Mouse (Mus musculus) T-helper 17 cell (primary cell): Measurements from ENCODE around the gene Akap13.

Experiments
- in situ Hi-C, 2 experiments: fragments of 300-600 bp; cut with MboI, MseI; formaldehyde crosslinking; loops; 1 replicate in 1 of 2; 2 replicates in 1 of 2; pipeline ENCODE4 v1.15.1; 2025; ENCODE audit warnings: high pct_unique_total_duplicates in 2 of 2

The Akap13 gene

GRCm38 (mm10) chr7:75455223-75456151 is at the start of gene Akap13:
Akap13 (plus strand) TSS chr7:75455534.
- in situ Hi-C loops = no loop called here

GRCm38 (mm10) chr7:75410641-75411040 is 44.7 kb upstream of the Akap13 start:
- in situ Hi-C loops = loop anchor here in 1 of 2 experiments (10.0 kb wide), 1 partner anchor 854 kb away; no protein-coding TSS in a partner anchor

DNA sequence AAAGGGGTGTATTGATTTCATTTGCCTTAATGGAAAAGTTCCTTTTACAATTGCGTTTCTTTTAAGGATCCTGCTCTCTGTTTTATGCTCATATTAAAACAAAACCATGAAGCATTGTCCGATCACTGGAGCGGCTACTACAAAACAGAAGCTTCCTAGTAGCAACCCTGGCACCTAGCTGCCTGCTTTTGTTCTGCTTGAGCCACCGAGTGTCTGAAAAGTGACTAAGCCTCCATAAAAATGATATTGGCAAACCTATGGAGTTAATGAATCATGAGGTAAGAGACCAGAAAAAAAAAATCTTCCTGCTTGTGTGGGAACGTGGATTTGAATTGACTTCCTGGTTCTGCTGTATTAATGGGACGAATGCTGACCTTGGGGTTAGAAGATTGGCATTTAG is 44.1 kb upstream of the Akap13 start:
- in situ Hi-C loops = loop anchor here in 1 of 2 experiments (10.0 kb wide), 1 partner anchor 854 kb away; no protein-coding TSS in a partner anchor

DNA sequence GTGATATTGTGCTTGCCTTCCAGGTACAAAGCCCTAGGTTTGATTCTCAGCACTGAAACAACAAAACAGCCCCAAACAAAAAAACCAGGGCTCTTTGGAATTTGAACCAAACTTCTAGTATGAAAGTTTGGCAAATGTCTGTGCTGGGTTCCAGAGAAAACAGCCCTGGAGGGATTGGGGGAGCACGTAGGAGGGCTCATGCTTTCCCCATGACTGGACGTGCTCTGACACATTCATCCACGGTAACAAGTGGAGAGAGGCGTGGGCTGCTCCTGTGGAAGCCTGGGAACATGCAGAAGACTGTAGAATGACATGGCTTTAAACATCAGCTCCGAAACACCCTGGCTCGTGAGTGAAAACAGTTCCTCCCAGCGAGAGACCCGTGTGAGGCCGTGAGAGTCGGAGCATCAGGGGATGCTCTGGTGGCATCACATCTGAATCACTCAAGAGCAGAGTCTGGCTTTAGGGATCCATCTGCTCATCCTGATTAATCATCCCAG is 43.3 kb upstream of the Akap13 start:
- in situ Hi-C loops = loop anchor here in 1 of 2 experiments (10.0 kb wide), 1 partner anchor 853 kb away; no protein-coding TSS in a partner anchor

DNA sequence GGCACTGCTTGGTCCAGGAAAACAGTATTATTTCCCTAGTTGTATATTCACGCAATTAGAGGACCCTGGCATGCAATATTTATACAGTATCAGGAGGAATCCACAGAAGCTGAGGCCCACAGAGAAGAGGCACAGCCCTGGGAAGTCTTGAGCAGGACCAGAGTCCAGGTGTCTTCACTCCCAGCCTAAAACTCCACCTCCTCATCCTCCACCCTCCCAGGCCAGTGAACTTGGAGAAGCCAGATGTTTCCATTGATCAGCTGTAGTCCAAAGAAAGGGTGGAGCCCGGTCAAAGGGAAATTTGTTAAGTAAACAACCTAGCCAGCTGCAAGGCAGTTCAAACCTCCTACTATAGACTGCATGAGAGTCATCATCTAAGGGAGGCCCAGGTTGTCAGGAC is 42.8 kb upstream of the Akap13 start:
- in situ Hi-C loops = loop anchor here in 1 of 2 experiments (10.0 kb wide), 1 partner anchor 852 kb away; no protein-coding TSS in a partner anchor

DNA sequence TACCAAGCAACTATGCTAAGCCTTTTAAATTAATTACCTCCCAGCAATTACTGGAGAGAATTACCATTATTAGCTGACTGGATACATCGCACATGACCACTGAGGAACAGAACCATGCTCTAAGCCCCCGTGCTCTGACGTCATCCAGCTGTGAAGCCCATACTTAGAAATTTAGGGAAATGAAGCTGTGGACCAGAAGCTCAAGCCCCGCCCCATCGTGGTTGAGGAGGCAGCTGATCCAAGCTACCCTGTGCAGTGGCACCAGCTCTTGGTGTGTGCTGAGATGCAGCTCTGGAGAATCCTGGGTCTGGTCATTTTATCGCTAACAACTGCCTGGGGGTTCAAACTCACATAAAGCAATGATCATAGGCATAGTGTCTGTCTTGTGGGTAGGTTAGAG is 41.4 kb upstream of the Akap13 start:
- in situ Hi-C loops = loop anchor here in 1 of 2 experiments (10.0 kb wide), 1 partner anchor 851 kb away; no protein-coding TSS in a partner anchor

DNA sequence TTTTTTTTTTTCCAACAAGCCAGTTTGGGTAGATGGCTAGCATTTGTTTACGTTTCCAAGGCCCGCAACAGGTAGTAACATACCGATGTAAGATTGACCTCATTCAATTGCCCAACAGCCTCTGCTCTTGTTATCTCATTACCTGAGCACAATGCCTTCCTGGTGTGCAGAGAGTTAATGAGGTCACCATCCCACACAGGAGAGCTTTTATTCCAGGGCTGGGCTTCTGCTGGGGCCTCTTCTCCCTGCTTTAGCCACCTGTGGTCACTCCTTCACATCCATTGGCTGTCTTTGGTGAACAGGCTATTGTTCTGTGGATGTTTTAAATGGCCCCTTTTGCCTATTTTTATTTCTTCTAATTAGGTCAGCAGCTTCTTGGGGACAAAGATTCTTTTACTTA is 41.0 kb upstream of the Akap13 start:
- in situ Hi-C loops = loop anchor here in 1 of 2 experiments (10.0 kb wide), 1 partner anchor 850 kb away; no protein-coding TSS in a partner anchor

GRCm38 (mm10) chr7:75415166-75415881 is 40.0 kb upstream of the Akap13 start:
- in situ Hi-C loops = loop anchor here in 1 of 2 experiments (10.0 kb wide), 1 partner anchor 849 kb away; no protein-coding TSS in a partner anchor

- in situ Hi-C loops = loop anchor here in 1 of 2 experiments (10.0 kb wide), 1 partner anchor 849 kb away; no protein-coding TSS in a partner anchor
Measured at GRCm38 (mm10) chr7:75415882-75416585, 39.3 kb upstream of the Akap13 start.

- in situ Hi-C loops = no loop called here
Measured at GRCm38 (mm10) chr7:75420927-75421326, 34.4 kb upstream of the Akap13 start.

- in situ Hi-C loops = no loop called here
Measured at GRCm38 (mm10) chr7:75424121-75424520, 31.2 kb upstream of the Akap13 start.

GRCm38 (mm10) chr7:75427322-75427721 is 28.0 kb upstream of the Akap13 start:
- in situ Hi-C loops = no loop called here

DNA sequence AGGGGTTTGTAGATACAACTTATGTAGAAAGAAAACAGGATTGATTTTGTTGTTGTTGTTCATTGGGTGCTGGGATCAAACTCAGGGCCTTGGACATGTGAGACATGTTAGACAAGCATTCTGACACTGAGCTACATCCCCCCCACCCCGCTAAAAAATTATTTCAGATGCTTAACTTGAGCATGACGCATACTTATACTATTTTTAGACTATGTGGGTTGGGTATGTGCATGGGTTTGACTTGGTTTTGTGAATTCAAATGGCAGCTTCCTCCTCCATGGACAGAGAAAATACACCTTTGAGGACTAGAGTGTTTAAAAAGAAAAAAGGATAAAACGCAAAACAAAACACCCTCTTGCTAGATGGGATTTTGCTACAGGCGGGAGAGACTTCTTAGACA is 26.4 kb upstream of the Akap13 start:
- in situ Hi-C loops = no loop called here

DNA sequence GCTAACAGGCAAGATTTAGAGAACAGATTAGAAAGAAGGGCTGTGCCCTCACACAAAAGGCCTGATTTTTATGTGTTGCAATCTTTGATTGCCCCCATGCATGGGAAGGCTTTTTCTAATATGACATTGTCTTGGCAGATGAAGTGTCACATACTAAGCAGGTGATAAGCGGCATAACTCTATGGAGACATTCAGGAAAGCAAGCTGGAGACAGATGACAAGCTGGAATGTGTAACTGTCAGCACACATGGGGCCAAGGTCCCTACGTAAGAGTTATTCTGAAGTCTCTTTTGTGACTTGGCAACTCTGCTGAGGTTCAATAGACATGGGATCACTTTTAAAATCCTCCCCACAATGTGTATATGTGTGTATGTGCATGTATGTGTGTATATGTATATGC is 24.8 kb upstream of the Akap13 start:
- in situ Hi-C loops = no loop called here

DNA sequence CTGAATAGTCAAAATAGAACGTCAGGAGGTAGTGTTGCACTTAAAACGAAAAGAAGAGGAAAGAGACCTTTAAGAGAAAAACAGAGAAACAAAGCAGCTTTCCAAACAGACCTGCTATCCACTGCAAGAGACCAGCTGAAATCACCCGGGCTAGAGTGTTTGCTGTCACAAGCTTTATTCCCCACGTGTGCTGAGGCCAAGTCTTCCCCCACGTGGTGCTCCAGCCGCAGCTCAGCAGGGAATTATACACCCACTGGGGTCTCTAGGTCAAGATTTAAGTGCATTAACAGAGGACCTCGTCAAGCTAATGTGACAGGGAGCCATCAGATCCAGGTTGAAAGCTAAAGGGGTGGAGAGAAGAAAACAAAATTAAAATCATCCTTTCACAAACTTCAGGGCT is 24.3 kb upstream of the Akap13 start:
- in situ Hi-C loops = no loop called here

DNA sequence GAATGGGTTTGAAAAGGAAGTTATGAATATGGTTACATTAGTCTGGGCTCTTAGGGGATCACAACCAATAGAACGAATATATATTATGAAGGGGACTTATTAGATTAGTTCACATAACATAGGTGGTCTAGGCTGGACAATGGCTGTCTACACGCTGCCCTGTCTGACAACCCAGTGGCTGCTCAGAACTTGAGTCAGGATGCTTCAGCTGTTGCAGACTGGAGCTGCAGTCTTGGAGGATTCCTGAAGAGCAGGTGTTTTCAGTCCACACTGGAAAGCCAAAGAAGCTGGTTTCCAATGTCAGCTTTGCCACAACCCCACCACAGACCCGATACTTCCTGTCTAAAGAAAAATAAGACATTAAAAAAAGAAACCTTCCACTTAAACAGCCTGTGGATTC is 23.3 kb upstream of the Akap13 start:
- in situ Hi-C loops = no loop called here

- in situ Hi-C loops = no loop called here
Measured at GRCm38 (mm10) chr7:75436413-75437174, 18.7 kb upstream of the Akap13 start.

DNA sequence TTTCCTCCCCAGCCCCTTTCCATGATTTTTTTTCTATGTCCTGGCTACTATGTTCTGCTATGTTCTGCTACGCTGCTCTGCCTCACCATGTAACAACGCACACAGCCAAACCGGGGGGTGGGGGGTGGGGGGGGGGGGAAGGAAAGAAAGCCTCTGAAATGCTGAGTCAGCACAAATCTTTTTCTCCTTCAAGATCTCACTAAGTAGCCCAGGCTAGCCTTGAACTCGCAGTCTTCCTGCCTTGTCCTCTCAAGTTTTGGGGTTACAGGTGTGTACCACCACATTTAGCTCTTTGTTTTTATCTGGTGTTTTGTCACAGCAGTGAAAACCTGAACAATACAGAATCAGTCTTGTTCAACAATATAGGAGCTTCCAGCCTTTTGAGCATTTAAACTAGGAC is 15.8 kb upstream of the Akap13 start:
- in situ Hi-C loops = no loop called here

- in situ Hi-C loops = no loop called here
Measured at GRCm38 (mm10) chr7:75440241-75440640, 15.1 kb upstream of the Akap13 start.

DNA sequence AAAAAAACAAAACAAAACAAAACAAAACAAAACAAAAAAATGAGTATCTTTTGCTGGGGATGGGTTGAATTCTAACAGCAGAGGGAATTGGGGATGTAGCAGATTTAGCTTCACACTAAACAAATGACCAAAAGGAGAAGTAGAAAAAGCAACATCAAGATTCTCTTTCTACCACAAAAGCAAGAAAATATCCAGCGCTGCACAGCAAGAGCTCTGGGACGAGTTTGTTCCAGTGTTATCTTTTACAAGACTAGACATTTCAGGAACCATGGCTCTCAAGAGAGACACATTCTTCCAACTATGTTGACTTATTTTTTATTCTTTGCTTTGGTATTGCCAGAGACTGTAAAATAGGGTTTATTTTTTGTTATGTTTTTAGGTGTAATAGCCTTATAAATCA is 13.4 kb upstream of the Akap13 start:
- in situ Hi-C loops = no loop called here
